Mouse (Mus musculus): ENCODE measurements around the gene Olfr619.

Gene Olfr619

GRCm38 (mm10) chr7:103600275-103600674 is at the start of gene Olfr619:
TSS of gene Olfr619 (plus strand) at chr7:103600575.
- DNase-seq (ENCODE audit: low spot score) = no peak

GRCm38 (mm10) chr7:103555779-103556178 is 44.6 kb upstream of the Olfr619 start, which contains the start of gene Olfr615:
TSS of gene Olfr615 (plus strand) at chr7:103556079.
- DNase-seq (ENCODE audit: low spot score) = no peak

- no peak for DNase-seq (ENCODE audit: low spot score)
Measured at GRCm38 (mm10) chr7:103569043-103569442, 31.3 kb upstream of the Olfr619 start, which contains the start of gene Olfr616. TSS of gene Olfr616 (minus strand) at chr7:103569143.

- DNase-seq (ENCODE audit: low spot score) = no peak
Measured at GRCm38 (mm10) chr7:103572761-103573160, 27.6 kb upstream of the Olfr619 start, which contains the start of gene Olfr617. TSS of gene Olfr617 (plus strand) at chr7:103573061.

GRCm38 (mm10) chr7:103589803-103590202 is 10.6 kb upstream of the Olfr619 start, which contains the start of gene Olfr618:
TSS of gene Olfr618 (plus strand) at chr7:103590103.
- DNase-seq (ENCODE audit: low spot score) = no peak

GRCm38 (mm10) chr7:103607425-103607824 is 7.0 kb downstream of the Olfr619 start:
- DNase-seq (ENCODE audit: low spot score) = no peak

- DNase-seq (ENCODE audit: low spot score) = no peak
Measured at GRCm38 (mm10) chr7:103612434-103612833, 12.1 kb downstream of the Olfr619 start, which contains the start of gene Olfr620. TSS of gene Olfr620 (minus strand) at chr7:103612534.

GRCm38 (mm10) chr7:103636795-103637194 is 36.4 kb downstream of the Olfr619 start:
- no peak for DNase-seq (ENCODE audit: low spot score)

- DNase-seq (ENCODE audit: low spot score) = no peak
Measured at GRCm38 (mm10) chr7:103642602-103643001, 42.2 kb downstream of the Olfr619 start, which contains the start of gene Olfr622. TSS of gene Olfr622 (minus strand) at chr7:103642702.

GRCm38 (mm10) chr7:103644070-103644469 is 43.7 kb downstream of the Olfr619 start:
- DNase-seq (ENCODE audit: low spot score) = no peak

Data from yolk sac, embryonic 10.5 days (tissue).